Mouse (Mus musculus): ENCODE data around the gene Tmem50a.

Gene Tmem50a

DNA sequence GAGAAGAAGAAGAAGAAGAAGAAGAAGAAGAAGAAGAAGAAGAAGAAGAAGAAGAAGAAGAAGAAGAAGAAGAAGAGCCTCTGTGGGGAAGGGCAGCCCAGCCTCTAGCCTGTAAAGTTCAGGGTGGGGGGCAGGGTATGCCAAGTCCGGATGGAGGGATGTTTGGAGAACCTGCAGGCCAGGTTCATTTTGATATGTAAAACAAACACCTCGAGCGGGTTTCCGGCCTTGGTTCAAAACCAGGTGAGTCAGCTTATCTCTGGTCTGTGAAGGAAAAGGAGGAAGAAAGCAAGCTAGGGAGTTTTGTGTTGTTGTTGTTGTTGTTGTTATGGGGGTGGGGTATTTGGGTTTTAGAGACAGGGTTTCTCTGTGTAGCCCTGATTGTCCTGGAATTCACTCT is 43.3 kb downstream of the Tmem50a start:
- DNase-seq, result no peak

DNA sequence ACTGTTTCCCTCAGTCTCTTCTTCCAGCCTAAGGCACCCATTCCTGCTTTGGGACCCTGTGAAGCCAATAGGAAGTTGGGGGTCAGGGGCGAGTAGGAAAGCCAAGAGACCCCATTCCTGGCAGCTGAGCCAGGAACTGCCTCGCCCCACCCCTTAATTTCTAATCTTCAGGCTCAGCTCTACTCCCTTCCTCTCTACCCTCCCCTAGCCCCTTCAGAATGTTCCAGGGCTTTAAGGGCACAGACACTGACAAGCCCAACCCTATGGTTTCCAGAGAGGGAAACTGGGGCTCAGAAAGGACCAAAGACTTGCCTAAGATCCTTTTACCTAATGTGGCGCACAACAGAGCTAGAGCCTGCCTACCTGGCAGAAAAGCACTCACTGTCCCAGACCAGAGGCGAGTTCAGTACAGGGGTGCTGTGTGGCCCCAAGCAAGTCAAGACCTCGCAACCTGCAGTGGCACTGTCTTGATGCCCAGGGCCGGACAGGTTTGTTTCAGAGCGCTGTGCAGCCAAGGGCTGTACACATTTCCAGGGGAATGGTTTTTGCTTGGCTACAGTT is 44.9 kb downstream of the Tmem50a start:
- no peak for DNase-seq

GRCm38 (mm10) chr4:134869068-134869730 is 45.6 kb downstream of the Tmem50a start:
- no peak for DNase-seq

- no peak for DNase-seq
Observed at GRCm38 (mm10) chr4:134868490-134868889, 46.3 kb downstream of the Tmem50a start.

DNA sequence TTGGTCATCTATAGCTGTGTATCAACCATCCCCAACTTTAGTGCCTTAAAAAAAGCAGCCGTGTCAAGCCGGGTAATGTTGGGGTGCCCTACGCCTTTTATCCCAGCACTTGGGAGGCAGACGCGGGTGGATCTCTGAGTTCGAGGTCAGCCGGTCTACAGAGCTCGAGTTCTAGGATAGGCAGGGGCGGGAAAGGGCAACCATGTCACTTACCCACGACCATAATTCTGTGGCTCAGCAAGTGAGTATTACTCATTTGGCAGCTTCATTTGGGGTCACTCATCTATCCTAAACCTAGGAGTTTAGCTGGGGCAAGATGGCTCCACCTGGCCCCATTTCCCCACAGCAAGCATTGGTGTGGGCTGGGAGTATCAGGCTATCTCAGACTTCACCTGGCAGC is 46.8 kb downstream of the Tmem50a start:
- no peak for DNase-seq

DNA sequence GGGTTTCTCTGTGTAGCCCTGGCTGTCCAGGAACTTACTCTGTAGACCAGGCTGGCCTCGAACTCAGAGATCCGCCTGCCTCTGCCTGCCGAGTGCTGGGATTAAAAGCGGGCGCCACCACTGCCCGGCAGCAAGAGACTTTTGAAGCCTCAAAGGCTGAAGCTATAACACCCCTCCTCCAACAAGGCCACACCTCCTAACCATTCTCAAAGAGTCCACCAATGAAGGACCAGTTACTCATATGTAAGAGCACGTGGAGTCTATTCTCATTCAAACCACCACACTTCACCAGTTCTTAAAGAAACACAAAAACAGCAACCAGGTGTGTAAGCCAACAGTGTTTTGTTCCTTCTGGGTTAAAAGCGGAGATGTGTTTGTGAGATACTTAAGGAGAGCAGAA is 47.2 kb downstream of the Tmem50a start:
- no peak for DNase-seq

DNA sequence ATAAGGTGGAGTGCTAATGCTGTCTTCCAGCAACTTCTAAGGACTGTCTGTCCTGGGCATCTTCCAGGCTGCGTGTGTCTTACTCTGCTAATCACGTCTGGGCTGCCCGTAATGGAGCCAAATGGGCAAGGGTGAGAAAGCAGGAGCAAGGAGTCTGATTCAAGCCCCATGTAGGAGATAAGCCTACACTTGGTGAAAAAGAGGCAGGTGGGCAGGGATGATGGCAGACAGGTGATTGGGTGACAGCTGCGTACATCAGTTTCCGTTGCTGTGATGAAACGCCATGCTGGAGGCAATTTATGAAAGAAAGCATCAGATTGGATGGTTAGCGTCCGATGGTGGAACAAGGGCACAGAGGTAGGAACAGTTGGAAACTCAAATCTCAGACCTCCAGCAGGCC is 47.6 kb downstream of the Tmem50a start:
- DNase-seq, result no peak

DNA sequence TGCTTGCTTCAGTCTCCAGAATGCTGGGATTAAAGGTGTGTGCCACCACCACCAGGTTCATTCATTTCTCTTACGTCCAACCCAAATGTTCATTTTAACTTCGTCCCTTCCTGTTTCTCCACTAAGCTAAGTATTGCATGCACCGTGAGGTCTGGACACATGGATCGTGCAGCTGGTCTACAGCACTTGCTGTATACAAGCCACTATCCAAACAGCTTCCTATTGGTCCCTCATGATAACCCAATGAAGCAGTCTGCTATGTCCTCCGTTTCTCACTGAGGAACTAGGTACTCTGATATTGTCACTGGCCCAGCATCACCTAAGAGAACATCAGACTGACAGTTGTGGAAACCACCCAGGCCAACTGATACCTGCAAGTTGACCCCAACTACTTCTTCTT is 49.0 kb downstream of the Tmem50a start:
- no peak for DNase-seq

- no peak for DNase-seq
Observed at GRCm38 (mm10) chr4:134865340-134865739, 49.5 kb downstream of the Tmem50a start.

DNA sequence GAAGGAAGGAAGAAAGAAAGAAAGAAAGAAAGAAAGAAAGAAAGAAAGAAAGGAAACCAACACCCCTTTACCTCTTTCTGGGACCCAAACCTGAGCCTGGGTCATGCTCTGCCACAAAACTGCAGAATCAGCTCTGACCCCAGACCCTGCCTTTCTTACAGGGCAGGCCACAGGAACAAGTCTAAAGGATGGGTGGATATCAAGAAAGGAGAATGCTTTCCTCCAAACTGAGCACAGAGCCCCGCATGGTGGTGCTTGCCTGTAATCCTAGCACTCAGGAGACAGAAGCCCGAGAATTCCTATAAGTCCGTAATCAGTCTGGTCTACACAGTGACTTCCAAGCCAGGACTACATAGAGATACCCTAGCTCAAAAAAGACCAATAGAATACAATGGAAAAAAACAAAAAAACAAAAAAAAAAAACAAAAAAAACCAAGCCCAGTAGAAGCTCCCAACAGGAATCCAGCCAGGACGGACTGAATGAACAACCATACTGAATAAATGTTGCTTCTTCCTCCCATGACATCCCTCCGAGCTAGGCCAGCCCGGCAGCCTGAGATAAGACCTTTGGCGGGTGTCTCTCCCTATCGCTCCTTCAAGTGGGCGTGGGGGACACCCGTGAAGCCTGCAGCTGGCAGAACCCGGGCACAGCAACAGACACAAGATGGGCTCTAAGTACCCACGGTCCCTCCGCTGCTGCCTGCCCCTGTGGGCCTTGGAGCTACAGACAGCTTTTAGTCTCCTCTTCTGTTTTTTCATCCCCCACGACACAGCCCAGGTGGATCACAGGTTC is 50.7 kb downstream of the Tmem50a start, which contains the start of gene Rhd:
TSS of gene Rhd (plus strand) at position 600 of the 793 bp plus-strand sequence.
- no peak for DNase-seq

GRCm38 (mm10) chr4:134862996-134863395 is 51.8 kb downstream of the Tmem50a start:
- no peak for DNase-seq

GRCm38 (mm10) chr4:134861884-134862283 is 52.9 kb downstream of the Tmem50a start:
- DNase-seq, result no peak

DNA sequence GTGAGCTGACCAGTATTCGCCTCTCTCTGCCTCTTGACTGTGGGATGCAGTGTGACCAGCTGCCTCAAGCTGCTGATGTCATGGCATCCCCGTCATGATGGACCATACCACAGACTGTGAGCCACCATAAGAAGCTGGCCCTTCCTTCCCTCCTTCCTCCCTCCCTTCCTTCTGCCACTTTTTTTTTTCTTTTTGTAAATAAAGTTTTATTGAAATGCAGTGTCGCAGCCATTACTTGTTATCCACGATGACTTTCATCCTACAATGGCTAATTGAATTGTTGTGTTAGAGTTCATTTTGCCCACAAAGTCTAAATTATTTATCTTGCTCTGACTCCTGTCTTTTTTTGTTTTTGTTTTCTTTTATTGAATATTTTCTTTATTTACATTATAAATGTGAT is 56.3 kb downstream of the Tmem50a start:
- no peak for DNase-seq

- no peak for DNase-seq
Observed at GRCm38 (mm10) chr4:134856501-134856900, 58.3 kb downstream of the Tmem50a start.

DNA sequence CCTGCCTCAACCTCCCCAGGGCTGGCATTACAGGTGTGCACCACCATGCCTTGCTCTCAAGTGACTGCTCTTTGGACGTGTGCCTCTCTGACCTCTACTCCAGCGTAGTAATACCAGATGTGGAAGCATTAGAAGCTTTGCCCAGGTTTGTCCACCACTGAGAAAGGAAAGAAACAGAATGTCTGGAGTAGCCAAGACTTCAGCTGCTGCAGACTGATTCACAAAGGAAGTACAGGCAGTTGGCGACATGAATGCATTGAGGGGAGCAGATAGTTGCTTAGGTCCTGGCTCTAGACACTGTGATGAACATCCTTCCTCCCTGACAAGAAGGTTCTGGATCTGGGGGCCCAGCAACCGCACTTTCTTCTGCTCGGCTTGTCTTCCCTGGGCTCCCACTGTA is 58.8 kb downstream of the Tmem50a start:
- no peak for DNase-seq

DNA sequence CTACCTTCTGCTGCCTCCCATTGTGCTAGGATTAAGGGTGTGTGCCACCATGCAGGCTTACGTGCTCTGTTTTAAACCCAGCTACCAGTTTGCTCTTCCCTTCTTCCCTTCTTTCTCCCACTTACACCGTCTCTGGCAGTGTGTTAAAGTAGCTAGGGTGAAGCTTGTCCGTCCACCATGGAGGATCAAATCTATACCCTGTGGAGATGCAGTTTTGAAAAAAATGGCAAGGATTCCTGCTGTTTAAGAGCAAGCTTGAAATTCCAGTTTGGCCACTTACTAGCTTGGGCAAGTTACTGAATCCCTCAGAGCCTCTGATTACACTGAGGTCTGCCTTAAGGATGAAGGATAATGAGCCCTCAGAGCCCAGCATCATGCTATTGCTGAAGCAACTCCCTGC is 59.5 kb downstream of the Tmem50a start:
- peak; percentile 34 for DNase-seq

DNA sequence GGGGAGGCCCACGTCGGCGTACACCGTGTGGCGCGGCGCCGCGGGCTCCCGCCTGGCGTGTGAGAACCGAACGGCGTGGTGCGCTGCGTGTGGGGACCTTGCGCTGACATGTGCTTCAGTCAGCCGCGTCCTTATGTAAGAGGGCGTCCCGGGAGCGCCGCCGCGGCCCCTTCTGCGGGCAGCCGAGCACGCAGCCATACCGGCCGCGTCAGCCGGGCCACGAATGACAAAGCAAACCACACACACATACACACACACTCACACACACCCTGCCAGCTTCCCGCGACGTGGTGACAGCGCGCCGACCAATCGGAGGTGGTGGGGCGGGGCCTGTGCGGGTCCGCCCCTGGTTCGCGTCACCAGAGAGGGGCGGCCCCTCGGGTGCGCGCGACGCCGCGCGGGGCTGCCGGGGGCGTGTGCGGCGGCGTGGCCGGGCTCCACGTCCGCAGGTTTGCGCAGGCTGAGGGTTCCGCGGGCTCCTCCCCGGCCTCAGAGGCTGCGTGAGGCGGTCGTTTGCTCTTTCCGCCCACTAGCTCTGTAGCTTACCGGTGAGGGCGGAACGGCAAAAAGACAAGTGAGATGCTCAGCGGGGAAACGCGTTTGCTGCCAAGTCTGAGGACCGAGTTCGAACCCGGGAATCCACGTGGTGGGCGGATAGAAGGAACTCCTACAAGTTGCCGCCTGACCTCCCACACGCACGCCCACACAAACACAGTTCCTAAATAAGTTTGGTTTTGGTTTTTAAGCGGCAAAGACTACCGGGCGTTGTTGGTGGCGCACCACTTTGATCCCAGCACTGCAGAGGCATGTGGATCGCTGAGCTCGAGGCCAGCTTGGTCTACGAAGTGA is 61.0 kb downstream of the Tmem50a start:
- DNase-seq, result peak; percentile 96

- peak; percentile 99 for DNase-seq
Observed at GRCm38 (mm10) chr4:134853259-134853636, 61.6 kb downstream of the Tmem50a start, which contains the start of gene Maco1. TSS of gene Maco1 (minus strand) at chr4:134853345.

DNA sequence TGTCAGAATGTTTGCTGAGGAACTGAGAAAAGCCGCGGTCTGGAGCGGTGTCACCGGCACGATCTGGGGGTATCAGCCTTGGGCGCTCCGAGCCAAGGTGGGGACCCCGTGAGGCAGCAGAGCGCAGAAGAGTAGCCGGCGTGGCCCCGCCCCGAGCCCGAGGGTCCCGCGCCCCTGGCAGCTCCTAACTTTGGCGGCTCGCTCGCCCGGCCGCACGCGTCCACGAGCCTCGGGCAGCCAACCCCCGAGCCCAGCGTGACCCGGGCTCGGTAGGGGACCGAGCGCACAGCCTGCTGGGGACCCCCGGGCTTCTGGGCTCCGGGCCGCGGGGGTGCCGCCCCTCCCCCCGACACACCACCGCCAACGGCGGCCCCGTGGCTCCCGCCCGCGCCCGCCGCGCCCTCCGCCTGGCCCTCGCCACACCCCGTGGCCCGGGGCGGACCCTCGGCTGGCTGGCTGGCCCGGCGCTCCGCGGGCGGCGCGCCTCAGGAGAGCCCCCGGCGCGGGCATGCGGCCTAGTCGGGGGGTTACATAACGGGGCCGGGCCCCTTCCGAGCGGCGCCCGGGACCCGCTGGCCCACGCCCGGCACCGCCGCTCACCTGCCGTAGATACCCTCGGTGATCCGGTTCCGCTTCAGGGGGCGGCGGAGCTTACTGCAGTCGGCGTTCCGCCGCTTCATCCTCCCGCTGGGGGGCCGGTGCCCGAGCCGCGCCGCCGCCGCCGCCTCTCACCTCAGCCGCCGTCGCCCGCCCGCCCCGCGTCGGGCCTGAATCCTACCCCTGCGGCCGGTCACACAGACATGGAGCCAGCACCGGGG is 62.2 kb downstream of the Tmem50a start:
- DNase-seq, result peak; percentile 73

- peak; percentile 37 for DNase-seq
Observed at GRCm38 (mm10) chr4:134851876-134852275, 62.9 kb downstream of the Tmem50a start.

GRCm38 (mm10) chr4:134851236-134851635 is 63.6 kb downstream of the Tmem50a start:
- DNase-seq, result no peak

DNA sequence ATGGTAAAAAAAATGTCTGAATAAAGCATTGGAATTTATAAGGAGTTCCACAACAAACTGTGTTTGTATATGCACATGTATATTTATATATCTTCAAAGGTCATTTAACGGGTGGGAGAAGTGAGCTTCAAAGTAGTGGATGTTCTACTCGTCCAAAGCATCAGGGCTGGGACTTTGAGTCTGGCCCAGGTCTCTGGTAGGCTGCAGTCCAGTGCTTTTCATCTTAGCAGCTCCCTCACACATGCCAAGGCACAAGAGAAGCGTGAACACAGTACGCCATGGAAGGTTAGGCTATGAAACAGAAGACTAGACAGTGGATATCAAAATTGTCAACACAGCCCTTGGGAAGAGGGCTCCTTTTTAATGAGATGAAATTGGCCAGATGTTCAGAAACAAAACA is 64.3 kb downstream of the Tmem50a start:
- DNase-seq, result no peak
